Mouse (Mus musculus) heart, adult 2 months (tissue): Measurements from ENCODE around the gene Sun5.

ENCODE experiments used
- CTCF ChIP-seq: fragments of 200-600 bp; IDR thresholded peaks from 2 replicates; pipeline ENCODE4 v1.8.1; 2022; ENCODE audit warnings: antibody characterized with exemption, mild to moderate bottlenecking, moderate library complexity
- EP300 ChIP-seq: fragments of 200-500 bp; IDR thresholded peaks from 2 replicates; pipeline ENCODE4 v1.6.1; 2011; ENCODE audit warnings: low read depth, low read length, control low read depth; ENCODE audit not compliant: insufficient read depth
- POLR2A ChIP-seq: fragments of 200-500 bp; IDR thresholded peaks from 2 replicates; pipeline ENCODE4 v1.6.1; 2011; ENCODE audit warnings: mild to moderate bottlenecking, low read depth, low read length, control low read depth; ENCODE audit not compliant: insufficient read depth

GRCm38 (mm10) chr2:153853544-153853943, 17.3 kb downstream of the Sun5 start:
- TF ChIP-seq POLR2A: no peak
- no peak for TF ChIP-seq EP300
- no peak for TF ChIP-seq CTCF
